Mouse (Mus musculus): Measurements from ENCODE around the gene BC016579. TPM values are rescaled to one million over a fixed set of nuclear protein-coding genes. Genes with fewer than 3 reads are reported as not detected.

BC016579 gene
- total RNA-seq, 2 experiments from 2014 or later: 0.15 to 0.21 TPM

GRCm38 (mm10) chr16:45595494-45595893 is 58.4 kb downstream of the BC016579 start:
- intact Hi-C loops (cut with DNase I): no loop called here
- no peak for DNase-seq (ENCODE audit: low spot score in 2 of 2)

GRCm38 (mm10) chr16:45593656-45594055 is 60.2 kb downstream of the BC016579 start:
- intact Hi-C loops (cut with DNase I): no loop called here
- no peak for DNase-seq (ENCODE audit: low spot score in 2 of 2)

GRCm38 (mm10) chr16:45582512-45582911 is 71.4 kb downstream of the BC016579 start:
- intact Hi-C loops (cut with DNase I): no loop called here

GRCm38 (mm10) chr16:45579883-45580282 is 74.0 kb downstream of the BC016579 start:
- DNase-seq (ENCODE audit: low spot score in 2 of 2): no peak
- intact Hi-C loops (cut with DNase I): no loop called here

More at GRCm38 (mm10) chr16:45582512-45582911, 71.4 kb downstream of the BC016579 start:
- no peak for DNase-seq (ENCODE audit: low spot score in 2 of 2)

Other genes starting within 250 kb of the BC016579 start
- gene Cd200, start 245.0 kb downstream of the BC016579 start, total RNA-seq (2021): 100 to 1,000 TPM; 158 to 160 TPM
- under 1 TPM; 0.13 to 0.33 TPM for gene Gm609, start 161.1 kb downstream of the BC016579 start, total RNA-seq (2021)
- under 1 TPM in 1 of 2 experiments, not detected in 1; 0.44 TPM for gene Gm17783, start 122.0 kb downstream of the BC016579 start, total RNA-seq (2021)
- not detected for gene Slc9c1, start 118.8 kb downstream of the BC016579 start, total RNA-seq (2021)
- not detected for gene Gcsam, start 43.7 kb downstream of the BC016579 start, total RNA-seq (2021)
- gene Tmprss7, start 39.6 kb upstream of the BC016579 start, total RNA-seq (2021): 1 to 10 TPM; 5.2 to 8.5 TPM
- 100 to 1,000 TPM; 302 to 304 TPM for gene Tagln3, start 70.5 kb upstream of the BC016579 start, total RNA-seq (2021)
- gene Abhd10, start 88.9 kb upstream of the BC016579 start, total RNA-seq (2021): 10 to 100 TPM; 20.1 to 22.5 TPM

All from left cerebral cortex, postnatal 14 days (tissue).